In the genomic region with DNA sequence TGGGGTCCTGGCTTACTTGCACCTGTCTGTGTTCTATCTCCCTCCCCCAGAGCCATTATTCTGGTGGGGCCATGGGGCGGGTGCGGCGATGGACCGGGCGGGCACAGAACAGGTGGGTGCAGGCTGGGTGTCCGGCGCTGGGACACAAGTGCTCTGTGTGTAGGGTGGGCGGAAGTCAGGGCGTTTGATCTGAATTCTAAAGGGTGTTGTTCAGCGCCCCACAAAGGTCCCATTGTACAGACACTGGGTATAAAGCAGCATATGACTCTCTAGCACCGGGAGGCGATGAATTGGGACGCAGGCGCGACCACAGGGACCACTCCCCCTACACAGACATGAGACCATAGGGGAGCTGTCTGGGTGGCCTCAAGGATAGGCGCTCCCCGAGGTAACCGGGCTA, we compare ENCODE assay signal across 16 mouse cellular contexts. TPM values are rescaled to one million over a fixed set of nuclear protein-coding genes. Genes with fewer than 3 reads are reported as not detected.
DNase-seq lines count a peak whose midpoint lies in the region; ATAC-seq and TF ChIP-seq lines count a peak whose summit lies in the region.
"Had no signal": no experiment of that assay in that cellular context is flagged by ENCODE, and none has a peak within 500 bp of the region (broad histone marks: within the 10 kb centered on the region; RNA-seq: fewer than 3 reads in every experiment).

No protein-coding gene starts in this region.

- no peaks in the 10 kb centered on the region; the same call in 1 of the 2 replicates for H3K4me1 ChIP-seq in stomach, embryonic 16.5 days (ENCODE audit: control insufficient read depth, insufficient read depth, low read length)
- no peaks in the 10 kb centered on the region for H3K4me1 ChIP-seq in stomach, postnatal 0 days (replicated peaks; ENCODE audit: control insufficient read depth, insufficient read depth)

- no peak overlapping the region for H3K4me3 ChIP-seq in layer of hippocampus, adult 2 months
- no peak overlapping the region for H3K4me3 ChIP-seq in stomach, embryonic 16.5 days (replicated peaks; ENCODE audit: low read length)
- H3K4me3 ChIP-seq in stomach, postnatal 0 days (ENCODE audit: low read depth, low read length), result no peak overlapping the region
- H3K4me3 ChIP-seq: heart, embryonic 15.5 days had no signal

- TF ChIP-seq EP300 in stomach, postnatal 0 days (optimal IDR thresholded peaks at IDR 0.05), result no peak

- DNase-seq in cerebellum, adult 9-11 months, result peak; percentile 8
- DNase-seq in cerebellum, postnatal 36 days, result no peak
- DNase-seq in layer of hippocampus, adult 2 months (ENCODE audit: low spot score in 2 of 2), result peak in 1 of 2 experiments; percentile 11
- no peak for DNase-seq in layer of hippocampus, postnatal 10 days (ENCODE audit: low spot score in 2 of 2)
- DNase-seq in stomach, postnatal 0 days (ENCODE audit: low spot score), result no peak
- DNase-seq in urinary bladder, postnatal 36 days (ENCODE audit: low spot score in 2 of 2), result no peak
- DNase-seq in embryo, embryonic 10 days (ENCODE audit: low spot score), result no peak
- DNase-seq: B cell, adult 2 months; cerebellum, postnatal 14 days; liver; lung, embryonic 14.5 days; thymus, postnatal 4 days had no signal

- H3K36me3 ChIP-seq in stomach, embryonic 16.5 days (ENCODE audit: control insufficient read depth, insufficient read depth, low read length), result no peaks in the 10 kb centered on the region
- H3K36me3 ChIP-seq in stomach, postnatal 0 days (ENCODE audit: control insufficient read depth, insufficient read depth, low read length), result no peaks in the 10 kb centered on the region
- H3K36me3 ChIP-seq: forebrain, embryonic 10.5 days; heart, embryonic 15.5 days had no signal

- TF ChIP-seq CTCF in layer of hippocampus, adult 2 months (conservative IDR thresholded peaks at IDR 0.05), result no peak
- no peak for TF ChIP-seq CTCF in stomach, postnatal 0 days (IDR thresholded peaks at IDR 0.05; ENCODE audit: low read depth)

- ATAC-seq in stomach, embryonic 16.5 days (ENCODE audit: insufficient read depth, low FRiP score), result 0 out of 2 replicates have a peak, but pooled peaks have one; percentile 15
- ATAC-seq in stomach, postnatal 0 days (ENCODE audit: low FRiP score, low TSS enrichment), result no peak

- H3K27me3 ChIP-seq in stomach, embryonic 16.5 days (ENCODE audit: control insufficient read depth, insufficient read depth, low read length), result peaks cover 39% of the 10 kb centered on the region
- H3K27me3 ChIP-seq in stomach, postnatal 0 days (ENCODE audit: control insufficient read depth, insufficient read depth, low read length), result no peaks in the 10 kb centered on the region

- H3K27ac ChIP-seq in layer of hippocampus, adult 2 months, result peak overlapping the region; percentile 61; the same call in 1 of the 2 replicates
- no peak overlapping the region for H3K27ac ChIP-seq in stomach, embryonic 16.5 days (ENCODE audit: low read length)
- H3K27ac ChIP-seq in stomach, postnatal 0 days (replicated peaks), result no peak overlapping the region
- H3K27ac ChIP-seq: forebrain, embryonic 10.5 days; heart, embryonic 15.5 days had no signal

- WGBS in stomach, embryonic 16.5 days, result 31% methylated on average over 18 of the region's 18 CpGs
- 39% methylated on average over 18 of the region's 18 CpGs for WGBS in stomach, postnatal 0 days

- H3K4me2 ChIP-seq in stomach, embryonic 16.5 days (ENCODE audit: low read depth, low read length), result no peak overlapping the region
- no peak overlapping the region for H3K4me2 ChIP-seq in stomach, postnatal 0 days (replicated peaks; ENCODE audit: low read depth)
- H3K4me2 ChIP-seq: heart, embryonic 15.5 days; lung, embryonic 14.5 days had no signal

- H3K9ac ChIP-seq in stomach, embryonic 16.5 days (ENCODE audit: low read length), result no peak overlapping the region
- H3K9ac ChIP-seq in stomach, postnatal 0 days (ENCODE audit: low read length), result no peak overlapping the region
- H3K9ac ChIP-seq: heart, embryonic 15.5 days; lung, embryonic 14.5 days had no signal

- no peaks in the 10 kb centered on the region for H3K9me3 ChIP-seq in stomach, embryonic 16.5 days (replicated peaks; ENCODE audit: control insufficient read depth, low read length)
- H3K9me3 ChIP-seq in stomach, postnatal 0 days (ENCODE audit: control insufficient read depth, low read length), result no peaks in the 10 kb centered on the region
- H3K9me3 ChIP-seq: forebrain, embryonic 10.5 days; heart, embryonic 15.5 days had no signal

RNA-seq across cellular contexts. Expression of a gene that starts 7.3 kb away (rescaled TPM):
- 10 to 100 TPM in 1 of 2 experiments, 1 to 10 TPM in 1; 9.0 to 11.2 TPM for total RNA-seq in layer of hippocampus, adult 2 months (2021)
- under 1 TPM; 0.78 to 0.96 TPM for total RNA-seq in layer of hippocampus, postnatal 10 days (2021)
- polyA plus RNA-seq in stomach, embryonic 16.5 days (2015; fragmentation: Nextera tagmentation; extraction: Ambion mirVana), result 28.1 and 31.6 TPM in 2 replicates
- polyA plus RNA-seq in stomach, postnatal 0 days (2015; fragmentation: Nextera tagmentation; extraction: Ambion mirVana), result 49.0 and 52.2 TPM in 2 replicates
- total RNA-seq: megakaryocyte progenitor cell, adult 5-6 weeks had no signal
- polyA plus RNA-seq: forebrain, embryonic 10.5 days had no signal

RNA-seq across cellular contexts. Expression of a gene that starts 37.2 kb away (rescaled TPM):
- total RNA-seq in layer of hippocampus, adult 2 months (2021), result 100 to 1,000 TPM; 176 to 179 TPM
- total RNA-seq in layer of hippocampus, postnatal 10 days (2021), result 100 to 1,000 TPM; 154 to 171 TPM
- 24.3 and 27.7 TPM in 2 replicates for polyA plus RNA-seq in stomach, embryonic 16.5 days (2015; fragmentation: Nextera tagmentation; extraction: Ambion mirVana)
- 12.2 and 13.2 TPM in 2 replicates for polyA plus RNA-seq in stomach, postnatal 0 days (2015; fragmentation: Nextera tagmentation; extraction: Ambion mirVana)

RNA-seq across cellular contexts. Expression of a gene that starts 45.7 kb away (rescaled TPM):
- 100 to 1,000 TPM; 132 to 144 TPM for total RNA-seq in layer of hippocampus, adult 2 months (2021)
- 100 to 1,000 TPM; 157 to 193 TPM for total RNA-seq in layer of hippocampus, postnatal 10 days (2021)
- polyA plus RNA-seq in stomach, embryonic 16.5 days (2015; fragmentation: Nextera tagmentation; extraction: Ambion mirVana), result 315 and 321 TPM in 2 replicates
- polyA plus RNA-seq in stomach, postnatal 0 days (2015; fragmentation: Nextera tagmentation; extraction: Ambion mirVana), result 107 and 119 TPM in 2 replicates

Comparison
In these comparisons a context has a peak if more than half of its experiments do, and no peak if none do; other contexts are left out.
1. RNA of a gene that starts 7.3 kb away (total RNA-seq): 9.0 to 11.2 TPM in layer of hippocampus, adult 2 months; 0.78 to 0.96 TPM in layer of hippocampus, postnatal 10 days; every median in the first group is over 4 times any median in the second.